Mouse (Mus musculus) embryonic fibroblast, embryonic 13.5 days (primary cell): Measurements from ENCODE around the gene Cyp8b1.

Source experiments
- CTCF ChIP-seq: IDR thresholded peaks from 2 replicates; pipeline ENCODE4 v1.5.1; 2011; ENCODE audit warnings: mild to moderate bottlenecking, control low read depth, low read length, moderate library complexity, borderline replicate concordance; ENCODE audit not compliant: insufficient read depth
- POLR2A ChIP-seq: IDR thresholded peaks from 2 replicates; pipeline ENCODE4 v1.6.1; 2011; ENCODE audit warnings: low read depth, mild to moderate bottlenecking, control low read depth, low read length, moderate library complexity

GRCm38 (mm10) chr9:121906456-121906855 is 9.6 kb downstream of the Cyp8b1 start:
- TF ChIP-seq CTCF (no peak), POLR2A (no peak)
